18 mouse cellular contexts compared by ENCODE assay signal in the genomic region with DNA sequence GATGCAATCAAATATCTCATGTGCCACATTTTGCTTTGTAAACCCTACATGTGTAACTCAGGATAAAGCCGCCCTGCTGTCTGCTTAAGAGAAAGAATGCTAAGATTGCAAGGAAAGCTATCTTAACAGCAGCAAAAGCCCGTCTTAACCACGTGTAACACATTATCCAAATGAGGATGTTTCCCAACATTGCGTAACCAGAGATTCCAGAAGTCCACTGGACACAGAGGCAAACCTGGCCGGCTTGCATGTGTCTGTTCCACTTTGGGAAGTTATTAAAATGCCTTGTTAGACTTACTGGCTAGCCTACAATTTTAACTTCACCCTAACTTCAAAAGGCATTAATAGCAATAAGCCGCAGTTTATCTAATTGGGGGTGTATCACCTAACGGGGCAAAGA. TPM values are rescaled to one million over a fixed set of nuclear protein-coding genes. Genes with fewer than 3 reads are reported as not detected.
A peak's percentile ranks its signal among the peaks of the same experiment; 100 is the strongest.
DNase-seq lines count a peak whose midpoint lies in the region; ATAC-seq lines count a peak whose summit lies in the region.
"Had no signal": no experiment of that assay in that cellular context is flagged by ENCODE, and none has a peak within 500 bp of the region (broad histone marks: within the 10 kb centered on the region; RNA-seq: fewer than 3 reads in every experiment).

No protein-coding gene starts in this region.

- H3K27ac ChIP-seq in kidney, embryonic 15.5 days, result no peak overlapping the region
- H3K27ac ChIP-seq: forebrain, embryonic 15.5 days; hindbrain, embryonic 10.5 days; limb, embryonic 13.5 days; macrophage; midbrain, embryonic 12.5 days had no signal

- H3K4me2 ChIP-seq in kidney, embryonic 15.5 days, result no peak overlapping the region
- H3K4me2 ChIP-seq: forebrain, embryonic 15.5 days; limb, embryonic 13.5 days; midbrain, embryonic 12.5 days had no signal

- no peak overlapping the region for H3K9ac ChIP-seq in kidney, embryonic 15.5 days
- H3K9ac ChIP-seq: forebrain, embryonic 15.5 days; limb, embryonic 13.5 days; midbrain, embryonic 12.5 days had no signal

- no peak overlapping the region for H3K4me3 ChIP-seq in kidney, embryonic 15.5 days (replicated peaks)
- H3K4me3 ChIP-seq: erythroblast, embryonic 14.5 days; forebrain, embryonic 15.5 days; hindbrain, embryonic 10.5 days; limb, embryonic 13.5 days; midbrain, embryonic 12.5 days had no signal

- H3K27me3 ChIP-seq in kidney, embryonic 15.5 days, result peaks cover 10% of the 10 kb centered on the region; the same call in 1 of the 2 replicates

- no peak for ATAC-seq in kidney, embryonic 15.5 days (replicated peaks; ENCODE audit: low FRiP score)

- H3K9me3 ChIP-seq in kidney, embryonic 15.5 days (replicated peaks), result no peaks in the 10 kb centered on the region
- H3K9me3 ChIP-seq: forebrain, embryonic 15.5 days; hindbrain, embryonic 10.5 days; limb, embryonic 13.5 days; midbrain, embryonic 12.5 days had no signal

- H3K4me1 ChIP-seq in kidney, embryonic 15.5 days, result peaks cover 12% of the 10 kb centered on the region

- peak; percentile 26 for DNase-seq in kidney, adult 18-20 months
- peak; percentile 20 for DNase-seq in lung, postnatal 36 days
- DNase-seq in lung, adult 18-20 months, result no peak
- DNase-seq in kidney, postnatal 10 days, result peak; percentile 21
- DNase-seq in gastrocnemius, postnatal 25 days, result no peak
- no peak for DNase-seq in right cerebral cortex, postnatal 4 days
- DNase-seq: thymus, adult 18-20 months had no signal

- H3K36me3 ChIP-seq in kidney, embryonic 15.5 days, result no peaks in the 10 kb centered on the region
- H3K36me3 ChIP-seq: forebrain, embryonic 15.5 days; hindbrain, embryonic 10.5 days; limb, embryonic 13.5 days; midbrain, embryonic 12.5 days had no signal

- WGBS in kidney, embryonic 15.5 days, result 68% methylated on average over 7 of the region's 7 CpGs

RNA-seq across cellular contexts. Expression of a gene that starts 47.5 kb away (rescaled TPM):
- polyA plus RNA-seq in kidney, embryonic 15.5 days (2015; fragmentation: Nextera tagmentation; extraction: Ambion mirVana), result 1.1 and 2.6 TPM in 2 replicates
- total RNA-seq in gastrocnemius, postnatal 25 days (2021), result not detected
- total RNA-seq: gastrocnemius, adult 18-20 months; layer of hippocampus, postnatal 14 days; left cerebral cortex, postnatal 10 days; neutrophil, adult 5-6 weeks had no signal
- polyA plus RNA-seq: macrophage had no signal

Comparison
In these comparisons a context has a peak if more than half of its experiments do, and no peak if none do; other contexts are left out.
1. DNase-seq: peak in kidney, adult 18-20 months (single experiment), lung, postnatal 36 days (single experiment) and kidney, postnatal 10 days (single experiment); none in lung, adult 18-20 months (0 of 2), gastrocnemius, postnatal 25 days (single experiment) and right cerebral cortex, postnatal 4 days (single experiment).